Mouse (Mus musculus) inflammation-experienced regulatory T-cells, adult 6 months (primary cell): ENCODE measurements at regions not wholly inside any gene's neighbourhood (a gene's known extent, or its start where the extent isn't known, plus 50 kb on each side); places are given as distances from the start of the nearest gene placed in this dataset.

Source experiments
- ATAC-seq: one replicate; pipeline ENCODE4 v1.8.0; 2017

- ATAC-seq, result no peak
Measured at GRCm38 (mm10) chr2:169524429-169524828, 63.1 kb downstream of the Gm11011 start.

- no peak for ATAC-seq
Measured at GRCm38 (mm10) chr2:169519941-169520340, 67.6 kb downstream of the Gm11011 start.

- ATAC-seq, result peak; percentile 58
Measured at GRCm38 (mm10) chr2:169515350-169515749, 72.2 kb downstream of the Gm11011 start.

- no peak for ATAC-seq
Measured at GRCm38 (mm10) chr2:169510741-169511140, 76.8 kb downstream of the Gm11011 start.

- no peak for ATAC-seq
Measured at GRCm38 (mm10) chr2:169509406-169509805, 78.1 kb downstream of the Gm11011 start.

- ATAC-seq, result no peak
Measured at GRCm38 (mm10) chr2:169504416-169505057, 83.0 kb downstream of the Gm11011 start.

GRCm38 (mm10) chr2:169503598-169503958, 84.0 kb downstream of the Gm11011 start:
- no peak for ATAC-seq

GRCm38 (mm10) chr2:169502717-169503597, 84.6 kb downstream of the Gm11011 start:
- ATAC-seq, result no peak

GRCm38 (mm10) chr2:169501736-169502340, 85.7 kb downstream of the Gm11011 start:
- no peak for ATAC-seq

- no peak for ATAC-seq
Measured at GRCm38 (mm10) chr2:169495368-169495767, 92.2 kb downstream of the Gm11011 start.

GRCm38 (mm10) chr2:169494503-169495311, 92.8 kb downstream of the Gm11011 start:
- no peak for ATAC-seq

GRCm38 (mm10) chr2:169493609-169494275, 93.8 kb downstream of the Gm11011 start:
- ATAC-seq, result no peak

GRCm38 (mm10) chr2:169483934-169484333, 103.6 kb downstream of the Gm11011 start:
- ATAC-seq, result no peak

- ATAC-seq, result no peak
Measured at GRCm38 (mm10) chr2:169481731-169482465, 105.6 kb downstream of the Gm11011 start.

- no peak for ATAC-seq
Measured at GRCm38 (mm10) chr2:169474418-169475112, 113.0 kb downstream of the Gm11011 start.

- ATAC-seq, result no peak
Measured at GRCm38 (mm10) chr2:169469538-169469937, 118.0 kb downstream of the Gm11011 start.

- no peak for ATAC-seq
Measured at GRCm38 (mm10) chr2:169467621-169468020, 119.9 kb downstream of the Gm11011 start.

GRCm38 (mm10) chr2:169464106-169464505, 123.4 kb downstream of the Gm11011 start:
- no peak for ATAC-seq

- no peak for ATAC-seq
Measured at GRCm38 (mm10) chr2:169461491-169462039, 126.0 kb downstream of the Gm11011 start.

- ATAC-seq, result no peak
Measured at GRCm38 (mm10) chr2:169452956-169453355, 134.6 kb downstream of the Gm11011 start.
